Mouse (Mus musculus): Measurements from ENCODE around the gene Tap1. TPM values are rescaled to one million over a fixed set of nuclear protein-coding genes. Genes with fewer than 3 reads are reported as not detected.
"Not testable (repeated sequence)": the region's sequence is repeated elsewhere in the genome, so short reads cannot be mapped to it uniquely, and the experiment has no call there.

The Tap1 gene
- polyA plus RNA-seq (2012; rRNA removed), result 80.6 and 126 TPM in 2 replicates

DNA sequence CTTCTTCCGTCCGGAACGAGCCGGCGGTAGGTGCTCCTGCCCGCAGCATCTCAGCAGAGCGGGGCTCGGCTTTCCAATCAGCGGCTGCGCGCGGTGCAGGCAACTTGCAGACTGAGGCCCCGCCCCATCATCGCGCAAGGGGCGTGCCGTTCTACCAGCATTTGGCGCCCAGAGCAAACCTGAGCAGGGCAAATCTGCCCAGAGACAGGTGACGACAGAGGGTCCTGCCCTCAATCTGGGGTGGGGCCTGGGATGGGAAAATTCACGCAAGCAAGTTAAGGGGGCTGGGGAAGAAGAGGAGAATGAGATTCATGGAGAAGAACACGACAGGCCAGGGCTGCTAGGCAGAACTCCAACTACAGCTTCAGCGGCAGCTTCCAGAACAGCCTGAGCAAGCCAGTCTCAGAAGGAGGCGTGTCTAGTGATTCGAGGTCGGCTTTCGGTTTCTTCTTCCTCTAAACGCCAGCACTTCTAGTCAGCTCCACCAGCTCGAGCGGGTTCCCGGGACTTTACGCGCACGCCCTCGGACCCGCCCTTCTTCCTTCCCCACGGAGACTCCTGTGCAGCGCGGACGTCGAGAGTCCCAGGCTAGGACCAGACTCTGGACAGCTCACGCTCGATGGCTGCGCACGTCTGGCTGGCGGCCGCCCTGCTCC lies at the start of gene Tap1, which contains the start of gene Psmb9:
Gene Tap1 (plus strand): TSS at position 293 of the 656 bp plus-strand sequence.
Gene Psmb9 (minus strand): TSS at position 504 of the 656 bp plus-strand sequence.
- under 1% methylated on average over 46 of the region's 46 CpGs for WGBS

DNA sequence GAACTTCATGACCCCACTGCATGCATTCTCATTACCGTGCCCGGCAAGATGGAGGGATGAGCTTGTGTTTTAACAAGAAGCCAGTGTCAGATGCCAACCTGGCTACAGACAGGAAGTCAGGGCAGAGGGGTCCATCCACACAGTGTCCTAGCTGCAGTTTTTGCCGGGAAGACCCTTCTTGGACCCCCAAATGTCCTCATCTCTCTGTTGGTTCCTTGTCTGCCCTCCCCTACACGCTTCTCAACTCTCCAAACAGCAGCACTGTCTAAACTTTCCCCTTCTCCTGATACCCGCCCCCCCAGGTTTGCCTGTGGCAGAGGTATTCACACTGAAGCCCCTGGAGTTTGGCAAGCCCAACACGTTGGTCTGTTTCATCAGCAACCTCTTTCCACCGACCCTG lies 49.8 kb upstream of the Tap1 start:
- 81% methylated on average over 7 of the region's 7 CpGs for WGBS
- no peak for DNase-seq (ENCODE audit: low read depth, low spot score)

More for the DNA sequence above, at the start of gene Tap1, which contains the start of gene Psmb9:
- DNase-seq (ENCODE audit: low read depth, low spot score), result peak; percentile 97

GRCm38 (mm10) chr17:34138655-34139054 lies 48.7 kb upstream of the Tap1 start:
- 84% methylated on average over 7 of the region's 7 CpGs for WGBS
- no peak for DNase-seq (ENCODE audit: low read depth, low spot score)

DNA sequence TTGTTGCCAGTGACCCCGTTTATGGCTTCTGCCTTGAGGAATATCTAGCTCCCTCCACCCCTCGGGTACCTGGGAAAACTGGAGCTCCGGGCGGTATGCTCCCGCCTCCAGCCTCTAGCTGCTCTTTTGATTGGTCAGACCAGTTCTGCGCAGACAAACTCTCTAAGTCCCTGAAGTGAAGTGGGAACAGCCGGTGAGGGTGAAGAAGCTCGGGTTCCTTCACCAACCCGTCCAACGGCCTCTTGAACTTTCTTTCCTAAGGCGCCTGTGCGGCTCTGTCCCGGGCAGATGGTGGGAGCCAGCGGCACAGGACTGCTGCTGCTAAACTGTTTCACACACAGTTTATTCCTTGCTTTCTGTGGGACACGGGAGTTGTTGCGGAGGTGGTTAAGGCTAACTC lies 47.9 kb upstream of the Tap1 start:
- 11% methylated on average over 16 of the region's 16 CpGs for WGBS
- no peak for DNase-seq (ENCODE audit: low read depth, low spot score)

DNA sequence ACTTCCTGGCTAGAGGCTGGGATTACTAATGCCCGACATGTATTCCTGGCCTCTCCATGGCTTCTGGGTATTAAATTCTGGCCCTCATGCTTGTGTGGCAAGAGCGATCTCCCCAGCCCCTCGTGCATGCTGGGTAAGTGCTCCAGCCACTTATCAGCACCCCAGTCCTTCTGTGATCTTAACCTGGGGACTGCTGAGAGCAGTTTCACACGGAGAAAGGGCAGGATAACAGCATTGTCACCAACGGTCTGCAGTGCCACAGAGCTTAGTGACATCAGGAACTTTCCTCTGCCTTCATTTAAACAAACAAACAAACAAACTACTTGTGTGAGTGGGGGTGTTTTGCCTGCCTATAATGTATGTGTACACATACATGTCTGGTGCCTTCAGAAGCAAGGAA lies 47.1 kb upstream of the Tap1 start:
- WGBS, result 21% methylated on average over 5 of the region's 5 CpGs
- DNase-seq (ENCODE audit: low read depth, low spot score), result no peak

DNA sequence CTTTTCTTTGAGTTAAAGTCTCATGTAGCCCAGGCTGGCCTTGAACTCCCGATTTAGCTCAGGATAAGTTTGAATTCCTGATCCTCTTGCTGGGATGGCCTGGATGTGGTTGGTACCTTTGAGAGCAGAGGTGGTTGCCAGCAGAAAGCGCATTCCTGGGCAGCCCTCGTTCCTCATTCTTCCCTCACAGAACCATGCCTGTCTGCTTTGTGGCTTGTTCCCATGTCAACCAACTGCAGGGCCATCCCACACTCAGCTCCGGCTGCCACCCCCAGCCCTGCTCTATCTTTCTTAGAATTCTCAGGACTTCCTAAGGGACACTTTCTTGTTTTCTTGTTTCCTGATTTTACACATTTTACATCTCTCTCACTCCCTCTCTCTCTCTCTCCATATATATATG lies 45.9 kb upstream of the Tap1 start:
- 51% methylated on average over 4 of the region's 4 CpGs for WGBS
- DNase-seq (ENCODE audit: low read depth, low spot score), result no peak

DNA sequence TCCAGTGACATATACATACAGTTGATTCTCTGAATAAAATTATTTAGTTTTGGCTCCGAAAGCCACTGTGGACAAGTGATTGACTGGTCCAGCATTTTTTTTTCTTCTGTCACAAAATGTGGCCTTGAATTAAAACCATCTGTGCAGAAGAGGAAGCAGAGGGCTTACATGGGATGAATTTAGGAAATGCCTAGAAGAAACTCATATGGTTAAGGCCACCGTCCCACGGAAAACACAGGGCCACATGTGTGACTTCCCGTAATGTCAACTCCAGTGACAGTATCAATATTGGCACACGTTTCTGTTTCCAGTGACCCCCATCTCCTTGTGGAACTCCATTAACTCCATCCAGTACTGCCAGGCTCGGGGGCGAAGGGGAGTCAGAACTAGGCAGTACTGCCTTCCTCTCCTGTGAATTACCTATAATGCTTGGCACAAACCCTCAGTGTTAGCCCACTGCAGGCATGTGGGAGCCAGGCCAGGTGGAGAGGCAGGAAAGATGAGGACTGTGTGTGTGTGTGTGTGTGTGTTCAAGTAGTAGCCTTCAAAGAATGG lies 44.8 kb upstream of the Tap1 start:
- 69% methylated on average over 7 of the region's 7 CpGs for WGBS
- no peak for DNase-seq (ENCODE audit: low read depth, low spot score)

DNA sequence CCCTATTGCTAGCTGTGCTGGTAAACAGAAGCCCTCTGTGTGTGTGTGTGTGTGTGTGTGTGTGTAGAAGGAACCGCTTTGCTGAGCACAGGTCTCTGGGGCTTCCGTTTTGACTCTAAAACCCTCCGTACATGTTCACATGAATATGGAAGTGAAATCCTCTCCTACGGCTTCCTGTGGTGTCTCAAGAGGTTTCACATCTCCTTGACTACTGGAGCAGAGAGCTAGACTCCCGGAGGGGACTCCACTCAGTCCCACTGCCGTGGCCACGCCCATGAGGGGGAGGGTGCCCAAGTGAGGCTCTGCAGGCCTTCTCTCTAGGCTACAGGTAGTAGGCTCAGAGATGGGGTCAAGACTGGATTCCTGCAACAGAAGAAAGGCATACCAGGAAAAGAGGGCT lies 44.3 kb upstream of the Tap1 start, which contains the start of gene H2-DMb2:
Gene H2-DMb2 (plus strand): TSS at position 275 of the 400 bp plus-strand sequence.
- DNase-seq (ENCODE audit: low read depth, low spot score), result no peak
- 35% methylated on average over 7 of the region's 7 CpGs for WGBS

DNA sequence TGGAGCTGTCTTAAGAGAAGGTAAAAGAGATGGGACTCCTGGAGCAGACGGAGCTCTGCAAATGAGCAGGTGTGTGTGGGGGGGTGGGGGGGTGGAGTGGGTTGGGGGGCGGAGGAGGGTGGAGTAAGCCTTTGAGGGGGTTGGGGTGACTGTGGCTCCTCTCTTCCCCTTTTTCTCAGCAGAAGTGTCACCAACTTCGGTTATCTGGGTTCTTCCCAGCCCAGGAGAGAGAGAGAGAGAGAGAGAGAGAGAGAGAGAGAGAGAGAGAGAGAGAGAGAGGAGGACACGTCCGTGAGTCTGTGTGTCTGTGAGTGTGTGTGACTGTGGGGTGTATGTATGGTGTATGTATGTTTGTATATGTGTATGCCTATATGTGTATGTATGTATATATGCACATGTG lies 43.9 kb upstream of the Tap1 start:
- WGBS, result 76% methylated on average over 5 of the region's 5 CpGs
- no peak for DNase-seq (ENCODE audit: low read depth, low spot score)

DNA sequence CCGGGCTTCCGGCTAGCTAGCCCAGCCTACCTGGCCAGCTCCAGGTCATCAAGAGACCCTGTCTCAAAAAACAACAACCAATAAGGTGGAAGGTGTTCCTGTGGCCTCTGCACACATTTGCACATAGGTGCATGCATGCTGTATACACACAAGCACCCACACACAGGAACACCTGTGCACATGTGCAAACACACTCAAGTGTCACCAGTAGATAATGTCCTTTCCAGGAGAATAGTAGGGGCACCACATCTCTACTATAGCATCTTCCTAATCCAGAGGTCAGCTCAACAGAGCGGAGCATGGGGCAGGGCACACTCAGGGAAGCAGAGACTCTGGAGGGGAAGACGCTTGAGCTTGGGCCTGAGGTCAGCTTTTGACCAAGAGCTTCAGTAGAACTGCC lies 43.1 kb upstream of the Tap1 start:
- DNase-seq (ENCODE audit: low read depth, low spot score), result not testable (repeated sequence)
- WGBS, result 77% methylated on average over 4 of the region's 4 CpGs

DNA sequence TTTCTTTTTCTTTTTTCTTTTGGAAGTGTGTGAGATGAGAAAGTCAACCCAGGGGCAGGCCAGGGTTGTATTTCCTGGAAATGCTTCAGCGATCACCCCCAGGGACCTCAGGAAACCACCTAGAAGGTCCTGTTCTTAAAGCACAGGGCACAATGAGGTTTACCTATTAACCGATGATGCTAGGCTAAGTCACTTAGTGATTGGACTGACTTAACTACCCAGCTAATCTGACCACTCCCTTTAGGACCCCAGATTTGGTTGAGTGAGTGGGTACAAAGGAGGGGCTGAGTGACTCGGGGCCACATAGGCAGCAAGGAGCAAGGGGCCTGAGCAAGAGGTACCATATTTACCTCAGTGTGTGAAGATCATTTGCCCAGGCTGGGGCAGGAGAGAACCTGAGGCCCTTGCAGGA lies 42.4 kb upstream of the Tap1 start:
- DNase-seq (ENCODE audit: low read depth, low spot score), result no peak

GRCm38 (mm10) chr17:34152923-34153322 lies 34.4 kb upstream of the Tap1 start, which contains the start of gene H2-DMb1:
Gene H2-DMb1, plus strand, starts transcription at chr17:34153072.
- WGBS, result 41% methylated on average over 4 of the region's 4 CpGs
- DNase-seq (ENCODE audit: low read depth, low spot score), result peak; percentile 40

More for the DNA sequence above, 42.4 kb upstream of the Tap1 start:
- 66% methylated on average over 3 of the region's 3 CpGs for WGBS

DNA sequence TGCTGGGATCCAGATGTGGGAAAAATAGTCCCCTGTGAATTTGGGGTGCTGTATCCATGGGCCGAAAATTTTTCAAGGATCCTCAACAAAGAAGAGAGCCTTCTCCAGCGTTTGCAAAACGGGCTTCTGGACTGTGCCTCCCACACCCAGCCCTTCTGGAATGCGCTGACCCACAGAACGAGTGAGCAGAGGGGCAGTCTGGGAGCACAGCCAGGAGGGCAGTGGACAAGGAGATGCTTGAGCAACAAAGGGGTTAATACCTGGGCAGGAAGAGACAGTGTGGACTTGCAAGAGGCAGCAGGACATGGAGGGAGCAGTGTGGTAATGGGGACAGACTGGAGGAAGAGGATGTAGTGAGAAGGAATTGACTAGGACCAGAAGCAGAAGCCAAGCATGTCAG lies 31.8 kb upstream of the Tap1 start:
- DNase-seq (ENCODE audit: low read depth, low spot score), result no peak
- 46% methylated on average over 5 of the region's 5 CpGs for WGBS

- 40% methylated on average over 9 of the region's 9 CpGs for WGBS
- DNase-seq (ENCODE audit: low read depth, low spot score), result no peak
Measured at GRCm38 (mm10) chr17:34164202-34164895, 23.0 kb upstream of the Tap1 start.

- WGBS, result 68% methylated on average over 6 of the region's 6 CpGs
Measured at GRCm38 (mm10) chr17:34165033-34165730, 22.2 kb upstream of the Tap1 start.

GRCm38 (mm10) chr17:34169279-34169678 lies 18.1 kb upstream of the Tap1 start:
- no peak for DNase-seq (ENCODE audit: low read depth, low spot score)
- 0% methylated on average over 2 of the region's 2 CpGs for WGBS

More at GRCm38 (mm10) chr17:34165033-34165730, 22.2 kb upstream of the Tap1 start:
- no peak for DNase-seq (ENCODE audit: low read depth, low spot score)

DNA sequence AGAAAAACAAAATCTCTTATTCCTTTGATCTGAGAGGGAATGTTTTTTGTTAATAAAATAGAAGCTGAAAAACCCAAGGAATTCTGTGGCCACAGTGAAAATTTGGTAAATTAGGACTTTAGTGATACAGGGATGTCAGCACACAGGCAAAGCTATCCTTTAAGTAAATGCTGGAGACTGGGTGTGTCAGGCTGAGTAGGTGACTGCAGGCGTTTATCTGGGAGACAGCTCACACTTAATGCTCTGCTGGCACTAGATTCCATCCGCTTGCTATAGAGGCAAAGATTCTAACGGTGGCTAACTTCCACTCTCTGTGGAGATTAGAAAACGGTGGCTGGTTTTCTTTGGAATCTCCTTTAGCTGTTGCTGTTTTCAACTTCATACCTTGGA lies 16.9 kb upstream of the Tap1 start:
- 15% methylated on average over 4 of the region's 4 CpGs for WGBS

DNA sequence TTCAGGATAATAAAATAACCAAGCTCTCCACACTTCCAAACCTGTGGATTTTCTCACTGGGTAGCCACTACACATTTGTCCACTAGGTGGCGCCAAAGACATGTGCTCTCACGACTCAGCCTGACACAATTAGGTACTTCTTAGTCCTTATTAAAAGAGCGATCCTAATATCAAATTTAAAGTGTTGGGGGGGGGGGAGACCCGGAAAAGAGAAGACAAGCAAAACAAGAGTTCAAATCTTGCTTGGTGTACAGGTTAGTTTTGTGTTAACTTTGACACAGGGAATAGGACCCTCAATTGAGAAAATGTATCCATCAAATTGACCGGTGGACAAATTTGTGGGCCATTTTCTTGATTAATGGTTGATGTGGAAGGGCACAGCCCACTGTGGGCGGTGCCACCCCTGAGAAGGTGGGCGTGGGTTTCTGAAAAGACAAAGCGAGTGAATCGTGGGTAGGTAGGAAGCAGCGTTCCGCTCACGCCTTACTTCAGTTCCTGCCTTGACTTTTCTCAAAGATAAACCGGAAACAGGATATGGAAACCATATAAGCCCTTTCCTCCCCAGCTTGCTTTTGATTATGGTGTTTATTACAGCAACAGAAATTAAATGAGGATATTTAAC lies 16.4 kb upstream of the Tap1 start:
- DNase-seq (ENCODE audit: low read depth, low spot score), result no peak
- WGBS, result 33% methylated on average over 13 of the region's 13 CpGs

More for the DNA sequence above, 16.9 kb upstream of the Tap1 start:
- DNase-seq (ENCODE audit: low read depth, low spot score), result no peak

DNA sequence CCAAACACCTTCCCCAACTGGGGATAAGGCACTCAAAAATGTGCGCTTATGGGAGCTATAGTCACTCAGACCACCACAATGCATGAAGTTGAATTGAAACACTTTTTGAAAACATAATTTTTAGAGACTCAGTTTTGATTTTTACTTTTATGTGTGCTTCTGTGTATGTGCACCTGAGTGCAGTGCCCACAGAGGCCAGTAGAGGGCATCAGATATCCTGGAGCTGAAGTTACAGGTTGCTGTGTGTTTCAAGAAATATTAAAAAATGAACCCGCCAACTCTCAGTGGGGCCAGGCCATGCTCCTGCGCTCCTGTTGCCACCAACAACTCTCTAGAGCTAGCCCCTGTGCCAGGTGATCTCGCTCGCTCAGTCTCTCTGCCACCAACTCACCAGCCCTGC lies 14.8 kb upstream of the Tap1 start:
- DNase-seq (ENCODE audit: low read depth, low spot score), result no peak
- WGBS, result 96% methylated on average over 5 of the region's 5 CpGs

- no peak for DNase-seq (ENCODE audit: low read depth, low spot score)
- 37% methylated on average over 1 of the region's 1 CpGs for WGBS
Measured at GRCm38 (mm10) chr17:34174075-34174474, 13.3 kb upstream of the Tap1 start.

Measured in large intestine, adult 2 months (tissue).